Mouse (Mus musculus): ENCODE results near the gene Avpr1b. TPM values are rescaled to one million over a fixed set of nuclear protein-coding genes. Genes with fewer than 3 reads are reported as not detected.

Avpr1b gene
- polyA plus RNA-seq, 1 experiment from 2014 or later: not detected

GRCm38 (mm10) chr1:131583598-131583997, 15.4 kb upstream of the Avpr1b start:
- no peaks in the 10 kb centered on the region for H3K27me3 ChIP-seq (replicated peaks)
- 51% methylated on average over 3 of the region's 3 CpGs for WGBS (ENCODE audit: insufficient replicate concordance)
- H3K9ac ChIP-seq: no peak overlapping the region
- no peak overlapping the region for H3K27ac ChIP-seq
- no peaks in the 10 kb centered on the region for H3K36me3 ChIP-seq
- H3K9me3 ChIP-seq (replicated peaks): no peaks in the 10 kb centered on the region
- no peak overlapping the region for H3K4me3 ChIP-seq
- ATAC-seq: no peak
- H3K4me1 ChIP-seq: no peaks in the 10 kb centered on the region
- H3K4me2 ChIP-seq: no peak overlapping the region

GRCm38 (mm10) chr1:131586836-131587235, 12.2 kb upstream of the Avpr1b start:
- ATAC-seq: no peak
- Histone ChIP-seq H3K4me1 (no peaks in the 10 kb centered on the region), H3K36me3 (no peaks in the 10 kb centered on the region), H3K27me3 (replicated peaks) (no peaks in the 10 kb centered on the region), H3K4me3 (no peak overlapping the region), H3K4me2 (no peak overlapping the region), H3K9ac (no peak overlapping the region), H3K27ac (no peak overlapping the region), H3K9me3 (replicated peaks) (no peaks in the 10 kb centered on the region)
- 70% methylated on average over 8 of the region's 8 CpGs for WGBS (ENCODE audit: insufficient replicate concordance)

- Histone ChIP-seq H3K27me3 (replicated peaks) (peaks cover 54% of the 10 kb centered on the region), H3K9ac (no peak overlapping the region), H3K36me3 (no peaks in the 10 kb centered on the region), H3K4me3 (no peak overlapping the region), H3K4me2 (no peak overlapping the region), H3K27ac (no peak overlapping the region), H3K9me3 (replicated peaks) (no peaks in the 10 kb centered on the region), H3K4me1 (no peaks in the 10 kb centered on the region; the same call in 1 of the 2 replicates)
- WGBS (ENCODE audit: insufficient replicate concordance): 28% methylated on average over 11 of the region's 11 CpGs
- no peak for ATAC-seq
Observed at GRCm38 (mm10) chr1:131600314-131600713, 1.3 kb downstream of the Avpr1b start.

DNA sequence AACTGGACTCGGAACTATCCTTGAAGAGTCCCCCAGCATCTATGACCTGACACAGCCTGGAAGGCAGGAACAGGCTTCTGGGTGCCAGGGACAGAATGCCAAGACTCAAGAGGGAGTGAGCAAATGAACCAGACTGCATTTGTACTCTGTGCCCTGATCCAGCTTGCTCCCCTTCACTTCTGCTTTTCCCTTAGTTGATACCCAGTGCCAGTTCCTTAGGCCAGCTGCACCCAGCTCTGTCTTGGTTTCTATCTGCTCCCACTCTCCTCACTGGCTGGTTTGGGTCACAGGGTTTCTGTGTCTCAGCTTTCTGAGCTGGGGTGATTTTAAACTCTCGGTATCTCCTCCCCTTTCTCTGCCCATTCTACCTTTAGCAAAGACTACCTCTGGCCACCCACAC, 7.7 kb downstream of the Avpr1b start:
- peaks cover 23% of the 10 kb centered on the region; the same call in 1 of the 2 replicates for H3K27me3 ChIP-seq (replicated peaks)
- no peak overlapping the region for H3K9ac ChIP-seq
- no peak for ATAC-seq
- H3K4me3 ChIP-seq: no peak overlapping the region
- H3K4me1 ChIP-seq: no peaks in the 10 kb centered on the region; the same call in 1 of the 2 replicates
- 53% methylated on average over 2 of the region's 2 CpGs for WGBS (ENCODE audit: insufficient replicate concordance)
- no peak overlapping the region for H3K27ac ChIP-seq
- H3K4me2 ChIP-seq: no peak overlapping the region
- no peaks in the 10 kb centered on the region for H3K36me3 ChIP-seq
- H3K9me3 ChIP-seq (replicated peaks): no peaks in the 10 kb centered on the region

DNA sequence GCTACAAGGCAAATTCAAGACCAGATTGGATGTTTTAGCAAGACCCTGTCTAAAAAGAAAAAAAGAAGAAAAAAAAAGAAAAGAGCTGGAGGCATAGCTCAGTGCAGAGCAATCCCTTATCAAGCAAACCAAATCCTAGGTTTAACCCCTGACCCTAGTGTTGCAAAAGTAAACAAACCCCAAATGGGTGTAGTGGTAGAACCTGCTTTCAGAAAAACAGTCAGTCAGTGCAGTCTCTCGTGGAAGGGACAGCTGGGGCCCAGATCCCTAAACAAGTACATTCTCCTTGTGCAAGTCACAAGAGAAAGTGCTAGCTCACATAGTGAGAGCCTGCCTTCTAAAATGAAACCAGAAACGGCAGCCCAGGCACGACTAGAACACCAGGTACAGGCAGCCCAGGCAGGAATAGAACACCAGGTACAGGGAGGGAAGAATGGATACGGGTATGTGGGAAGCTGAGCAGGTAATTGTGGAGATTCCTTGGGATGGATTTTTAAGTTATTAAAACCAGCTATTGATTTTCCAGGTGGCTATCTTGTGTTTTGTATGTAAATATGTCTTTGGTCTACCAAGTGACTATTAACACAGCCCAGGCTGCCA, 13.6 kb downstream of the Avpr1b start:
- 0 out of 2 replicates have a peak, but pooled peaks have one; percentile 27 for ATAC-seq
- Histone ChIP-seq H3K4me3 (no peak overlapping the region), H3K9ac (no peak overlapping the region), H3K4me2 (peak overlapping the region; percentile 19; the same call in 1 of the 2 replicates), H3K27ac (0 out of 2 replicates have a peak overlapping the region, but pooled peaks have one; percentile 37), H3K4me1 (peaks cover 31% of the 10 kb centered on the region), H3K36me3 (no peaks in the 10 kb centered on the region), H3K27me3 (replicated peaks) (peaks cover 5% of the 10 kb centered on the region; the same call in 1 of the 2 replicates), H3K9me3 (replicated peaks) (no peaks in the 10 kb centered on the region)
- 44% methylated on average over 4 of the region's 4 CpGs for WGBS (ENCODE audit: insufficient replicate concordance)

- no peaks in the 10 kb centered on the region for H3K9me3 ChIP-seq (replicated peaks)
- H3K4me1 ChIP-seq: peaks cover 31% of the 10 kb centered on the region
- no peak overlapping the region for H3K9ac ChIP-seq
- 54% methylated on average over 16 of the region's 16 CpGs for WGBS (ENCODE audit: insufficient replicate concordance)
- peak overlapping the region; percentile 38 for H3K4me2 ChIP-seq
- H3K36me3 ChIP-seq: no peaks in the 10 kb centered on the region
- no peak overlapping the region for H3K27ac ChIP-seq
- peaks cover 5% of the 10 kb centered on the region; the same call in 1 of the 2 replicates for H3K27me3 ChIP-seq (replicated peaks)
- no peak overlapping the region for H3K4me3 ChIP-seq
- ATAC-seq: peak; percentile 78
Observed at GRCm38 (mm10) chr1:131613361-131614133, 14.5 kb downstream of the Avpr1b start.

- no peak for ATAC-seq
- Histone ChIP-seq H3K4me1 (peaks cover 31% of the 10 kb centered on the region), H3K27ac (no peak overlapping the region; the same call in 1 of the 2 replicates), H3K36me3 (no peaks in the 10 kb centered on the region), H3K4me2 (no peak overlapping the region), H3K9ac (no peak overlapping the region), H3K4me3 (no peak overlapping the region), H3K9me3 (replicated peaks) (no peaks in the 10 kb centered on the region), H3K27me3 (replicated peaks) (peaks cover 6% of the 10 kb centered on the region; the same call in 1 of the 2 replicates)
- WGBS (ENCODE audit: insufficient replicate concordance): 66% methylated on average over 6 of the region's 6 CpGs
Observed at GRCm38 (mm10) chr1:131614641-131615040, 15.6 kb downstream of the Avpr1b start.

DNA sequence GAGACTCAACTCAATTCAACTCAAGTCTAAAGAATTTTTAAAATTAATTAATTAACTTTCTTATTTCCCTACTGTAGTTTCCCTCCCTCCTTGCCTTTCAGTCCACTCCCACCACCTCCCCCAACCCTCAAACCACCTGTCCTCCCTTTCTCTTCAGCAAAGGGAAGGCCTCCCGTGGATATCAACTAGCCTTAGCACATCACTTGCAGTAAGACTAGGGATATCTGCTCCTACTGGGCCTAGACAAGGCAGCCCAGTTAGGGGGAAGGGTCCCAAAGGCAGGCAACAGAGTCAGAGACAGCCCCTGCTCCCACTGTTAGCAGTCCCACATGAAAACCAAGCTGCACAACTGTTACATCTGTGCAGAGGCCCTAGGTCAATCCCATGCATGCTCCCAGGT, 17.1 kb downstream of the Avpr1b start:
- Histone ChIP-seq H3K4me2 (peak overlapping the region; percentile 5; the same call in 1 of the 2 replicates), H3K9ac (no peak overlapping the region), H3K4me3 (no peak overlapping the region), H3K9me3 (replicated peaks) (no peaks in the 10 kb centered on the region), H3K27ac (peak overlapping the region; percentile 23), H3K27me3 (replicated peaks) (peaks cover 11% of the 10 kb centered on the region; the same call in 1 of the 2 replicates), H3K36me3 (no peaks in the 10 kb centered on the region), H3K4me1 (peaks cover 31% of the 10 kb centered on the region)
- 74% methylated on average over 1 of the region's 1 CpGs for WGBS (ENCODE audit: insufficient replicate concordance)
- ATAC-seq: peak; percentile 3; the same call in 1 of the 2 replicates

DNA sequence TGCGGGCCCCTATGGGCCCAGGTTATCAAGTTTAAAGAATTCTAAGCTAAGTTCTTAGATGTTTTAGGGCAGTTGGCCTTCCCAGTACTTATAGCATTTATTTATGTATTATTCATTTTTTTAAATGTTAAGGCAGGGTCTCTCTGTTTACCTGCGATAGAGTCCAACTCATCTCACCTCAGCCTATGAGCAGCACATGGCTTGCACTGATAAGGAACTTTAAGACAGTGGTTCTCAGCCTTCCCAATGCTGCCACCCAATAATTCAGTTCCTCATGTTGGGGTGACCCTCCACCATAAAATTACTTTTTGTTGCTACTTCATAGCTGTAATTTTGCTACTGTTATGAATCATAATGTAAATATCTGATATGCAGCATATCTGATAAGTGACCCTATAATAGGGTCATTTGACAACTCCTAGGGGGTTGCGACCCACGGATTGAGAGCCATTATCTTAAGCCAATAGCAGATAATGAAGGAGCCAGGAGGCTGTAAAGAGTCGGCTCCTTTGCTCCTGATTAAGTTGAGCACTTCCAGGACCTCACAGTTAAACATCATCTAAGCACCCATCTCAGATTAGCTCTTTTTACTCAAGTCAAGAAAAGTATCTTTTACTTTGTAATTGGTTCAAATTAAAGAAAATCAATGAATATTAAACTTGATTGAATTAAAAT, 17.6 kb downstream of the Avpr1b start:
- peak overlapping the region; percentile 42; the same call in 1 of the 2 replicates for H3K27ac ChIP-seq
- no peaks in the 10 kb centered on the region for H3K9me3 ChIP-seq (replicated peaks)
- H3K36me3 ChIP-seq: no peaks in the 10 kb centered on the region
- ATAC-seq: peak; percentile 76
- 36% methylated on average over 5 of the region's 5 CpGs for WGBS (ENCODE audit: insufficient replicate concordance)
- no peak overlapping the region for H3K9ac ChIP-seq
- no peak overlapping the region for H3K4me3 ChIP-seq
- H3K4me1 ChIP-seq: peaks cover 31% of the 10 kb centered on the region
- H3K4me2 ChIP-seq: peak overlapping the region; percentile 5
- H3K27me3 ChIP-seq (replicated peaks): peaks cover 11% of the 10 kb centered on the region; the same call in 1 of the 2 replicates

DNA sequence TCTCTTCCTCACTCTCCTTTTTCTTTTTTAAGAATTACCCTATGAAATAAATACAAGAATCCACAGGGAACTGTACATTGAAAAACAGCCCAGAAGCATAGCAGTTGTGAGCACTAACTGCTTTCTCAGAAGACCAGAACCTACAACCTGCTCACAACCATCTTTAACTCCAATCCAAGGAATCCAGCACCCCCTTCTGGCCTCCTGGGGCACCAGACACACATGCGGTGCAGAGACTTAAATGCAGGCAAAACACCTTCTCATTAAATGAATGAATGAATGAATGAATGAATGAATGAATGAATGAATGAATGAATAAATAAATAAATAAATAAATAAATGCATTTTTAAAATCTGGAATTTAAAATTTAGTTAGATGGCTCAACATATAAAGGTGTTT, 19.5 kb downstream of the Avpr1b start:
- H3K27ac ChIP-seq: no peak overlapping the region
- H3K9ac ChIP-seq: no peak overlapping the region
- H3K36me3 ChIP-seq: no peaks in the 10 kb centered on the region
- no peak overlapping the region for H3K4me2 ChIP-seq
- peaks cover 26% of the 10 kb centered on the region for H3K4me1 ChIP-seq
- WGBS (ENCODE audit: insufficient replicate concordance): 78% methylated on average over 1 of the region's 1 CpGs
- ATAC-seq: no peak
- H3K27me3 ChIP-seq (replicated peaks): peaks cover 11% of the 10 kb centered on the region; the same call in 1 of the 2 replicates
- no peaks in the 10 kb centered on the region for H3K9me3 ChIP-seq (replicated peaks)
- no peak overlapping the region for H3K4me3 ChIP-seq

GRCm38 (mm10) chr1:131619348-131619747, 20.3 kb downstream of the Avpr1b start:
- Histone ChIP-seq H3K27ac (no peak overlapping the region), H3K4me2 (no peak overlapping the region), H3K9ac (no peak overlapping the region), H3K4me1 (peaks cover 25% of the 10 kb centered on the region), H3K9me3 (replicated peaks) (no peaks in the 10 kb centered on the region), H3K36me3 (no peaks in the 10 kb centered on the region), H3K27me3 (replicated peaks) (peaks cover 11% of the 10 kb centered on the region; the same call in 1 of the 2 replicates), H3K4me3 (no peak overlapping the region)
- ATAC-seq: no peak
- WGBS (ENCODE audit: insufficient replicate concordance): 75% methylated on average over 7 of the region's 7 CpGs
